Mouse (Mus musculus) bone marrow macrophage, adult 2 months (primary cell): Measurements from ENCODE around the gene Olfr474. TPM values are rescaled to one million over a fixed set of nuclear protein-coding genes. Genes with fewer than 3 reads are reported as not detected.
"Not testable (repeated sequence)": the region's sequence is repeated elsewhere in the genome, so short reads cannot be mapped to it uniquely, and the experiment has no call there.

Source experiments
- H3K27ac ChIP-seq: 2 replicates; pipeline ENCODE4 v1.5.1; 2012; ENCODE audit warnings: low read depth, low read length; ENCODE audit not compliant: insufficient read depth
- H3K4me1 ChIP-seq: 2 replicates; pipeline ENCODE4 v1.6.1; 2012; ENCODE audit warnings: low read length; ENCODE audit not compliant: control insufficient read depth, insufficient read depth
- H3K4me3 ChIP-seq: 2 replicates; pipeline ENCODE4 v1.5.1; 2012; ENCODE audit warnings: mild to moderate bottlenecking, low read length, moderate library complexity; ENCODE audit not compliant: insufficient read depth
- CTCF ChIP-seq: IDR thresholded peaks from 2 replicates; pipeline ENCODE4 v1.5.1; 2012; ENCODE audit warnings: low read depth, mild to moderate bottlenecking, low read length, moderate library complexity
- POLR2A ChIP-seq: IDR thresholded peaks from 2 replicates; pipeline ENCODE4 v1.6.1; 2012; ENCODE audit warnings: mild to moderate bottlenecking, low read depth, low read length, borderline replicate concordance
- polyA plus RNA-seq: library from polyadenylated mRNA; stranded (reverse); fragments of >200 nt; gene quantifications from 2 replicates; pipeline ENCODE4 v1.2.4, GENCODE M21; 2012; ENCODE audit not compliant: missing spikeins, insufficient read depth, insufficient read length

Olfr474 gene
- not detected in 2 replicates for polyA plus RNA-seq

DNA sequence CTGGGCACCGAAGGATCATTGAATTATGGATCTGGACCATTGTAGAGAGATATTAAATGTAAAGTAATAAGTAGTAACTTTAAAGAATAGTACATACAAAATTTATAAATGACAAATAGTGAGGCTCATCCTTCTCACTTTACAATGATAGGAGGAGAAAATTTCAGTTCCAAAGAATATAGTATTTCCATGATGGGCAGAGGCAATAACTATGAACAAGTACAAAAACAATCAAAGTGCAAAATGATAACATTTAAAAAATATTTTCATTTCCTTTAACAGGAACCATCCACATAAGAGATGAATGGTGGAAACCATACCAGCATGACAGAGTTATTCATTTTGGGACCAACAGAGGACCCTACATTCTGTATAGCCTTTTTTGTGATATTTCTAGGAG lies at the start of gene Olfr474:
Gene Olfr474, plus strand, starts transcription at position 301 of the 400 bp plus-strand sequence.
- no peak within 1 kb of the TSS for H3K4me3 ChIP-seq
- no peaks in the 10 kb centered on the region for H3K4me1 ChIP-seq
- TF ChIP-seq CTCF (no peak), POLR2A (no peak)

DNA sequence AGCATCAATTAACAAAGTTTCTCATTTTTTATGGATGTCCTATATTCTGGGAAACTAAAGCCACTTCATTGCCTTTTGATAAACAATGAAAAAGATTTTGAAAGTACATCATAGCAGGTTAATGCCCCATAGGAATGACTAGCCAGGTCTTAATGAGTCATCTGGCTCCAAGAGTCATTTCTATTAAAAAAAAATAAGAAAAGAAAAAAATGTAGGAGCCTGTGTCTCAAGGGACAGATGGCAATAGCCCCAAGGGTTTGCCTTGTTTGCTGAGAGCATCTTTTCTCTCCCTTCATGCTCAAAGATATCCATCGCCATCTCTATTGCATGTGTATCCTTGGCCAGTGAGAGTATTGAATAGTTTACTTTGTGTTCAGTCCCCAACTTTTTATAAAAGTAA lies 24.3 kb upstream of the Olfr474 start, which contains the start of gene Olfr473:
Gene Olfr473, plus strand, starts transcription at position 301 of the 400 bp plus-strand sequence.
- Histone ChIP-seq H3K4me1 (no peaks in the 10 kb centered on the region), H3K4me3 (no peak within 1 kb of the TSS), H3K27ac (no peak within 1 kb of the TSS)
- no peak for TF ChIP-seq POLR2A

More for the DNA sequence above, at the start of gene Olfr474:
- no peak within 1 kb of the TSS for H3K27ac ChIP-seq

DNA sequence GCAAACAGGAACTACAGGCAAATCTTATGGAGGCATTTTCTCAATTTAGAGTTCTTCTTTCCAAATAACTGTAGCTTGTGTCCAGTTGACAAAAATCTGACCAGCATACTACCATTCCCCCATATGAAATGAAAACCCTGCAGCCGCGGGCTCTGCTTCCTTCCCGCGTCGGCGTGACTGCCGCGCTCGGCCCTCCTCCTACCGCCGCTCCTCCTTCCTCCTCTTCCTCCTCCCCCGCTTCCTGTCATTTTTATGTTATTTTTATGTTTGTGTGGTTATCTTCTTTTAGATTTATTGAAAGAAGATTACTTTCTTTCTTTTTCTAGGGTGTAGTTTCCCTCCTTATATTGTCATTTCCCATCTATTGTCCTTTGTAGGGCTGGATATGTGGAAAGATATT lies 1.9 kb upstream of the Olfr474 start:
- H3K27ac ChIP-seq, H3K4me3 ChIP-seq, H3K4me1 ChIP-seq: not testable (repeated sequence)

DNA sequence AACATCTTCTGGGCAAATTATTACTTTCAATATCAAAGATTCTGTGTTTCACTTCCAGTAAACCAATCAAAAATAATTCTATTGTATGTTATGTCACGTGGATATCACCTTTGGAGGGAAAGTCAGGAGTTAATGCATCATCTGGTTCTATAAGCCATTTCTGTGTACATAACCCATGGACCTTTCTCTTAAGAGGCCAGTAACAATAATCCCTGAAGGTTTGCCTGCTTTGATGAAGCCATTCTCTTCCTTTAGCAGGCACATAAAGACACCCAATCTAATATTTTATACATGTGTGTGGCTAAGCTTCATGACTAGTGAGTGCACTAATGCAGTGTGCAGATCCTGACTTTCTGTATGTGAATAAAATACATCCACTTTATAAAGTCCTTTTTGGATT lies 10.1 kb downstream of the Olfr474 start, which contains the start of gene Olfr476:
Gene Olfr476, plus strand, starts transcription at position 301 of the 400 bp plus-strand sequence.
- TF ChIP-seq CTCF (no peak), POLR2A (no peak)
- Histone ChIP-seq H3K4me1 (no peaks in the 10 kb centered on the region), H3K4me3 (no peak within 1 kb of the TSS), H3K27ac (no peak within 1 kb of the TSS)

DNA sequence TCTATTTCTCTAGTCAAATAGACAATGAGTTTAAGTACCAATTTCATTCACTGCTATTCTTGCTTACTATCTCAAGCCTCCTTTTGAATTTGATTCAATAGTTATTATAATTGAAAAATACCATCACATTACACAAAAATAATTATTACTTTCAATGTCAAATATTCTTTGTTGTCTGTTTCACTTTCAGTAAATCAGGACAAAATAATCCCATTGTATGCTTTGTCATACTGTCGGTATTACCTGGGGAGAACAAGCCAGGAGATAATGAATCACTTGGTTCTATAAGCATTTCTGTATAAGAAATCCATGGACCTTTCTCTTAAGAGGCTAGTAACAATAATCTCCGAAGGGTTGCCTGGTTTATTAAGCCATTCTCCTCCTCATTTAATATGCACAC lies 31.9 kb downstream of the Olfr474 start, which contains the start of gene Olfr477:
Gene Olfr477, plus strand, starts transcription at position 301 of the 400 bp plus-strand sequence.
- Histone ChIP-seq H3K27ac (no peak within 1 kb of the TSS), H3K4me1 (no peaks in the 10 kb centered on the region), H3K4me3 (no peak within 1 kb of the TSS)
- TF ChIP-seq POLR2A = no peak
- no peak for TF ChIP-seq CTCF

Other genes with a start within 250 kb of the Olfr474 start
- not detected in 2 replicates for gene Cyb5r2, start 196.6 kb upstream of the Olfr474 start, polyA plus RNA-seq
- not detected in 2 replicates for gene Ovch2, start 153.4 kb upstream of the Olfr474 start, polyA plus RNA-seq
- gene Olfr467, start 142.4 kb upstream of the Olfr474 start, polyA plus RNA-seq = not detected in 2 replicates
- gene Olfr469, start 129.1 kb upstream of the Olfr474 start, polyA plus RNA-seq = not detected in 2 replicates
- not detected in 2 replicates for gene Olfr470, start 107.2 kb upstream of the Olfr474 start, polyA plus RNA-seq
- not detected in 2 replicates for gene Olfr472, start 56.7 kb upstream of the Olfr474 start, polyA plus RNA-seq
- not detected in 2 replicates for gene Olfr473, start 24.2 kb upstream of the Olfr474 start, polyA plus RNA-seq
- gene Olfr476, start 10.2 kb downstream of the Olfr474 start, polyA plus RNA-seq = not detected in 2 replicates
- gene Olfr477, start 32.0 kb downstream of the Olfr474 start, polyA plus RNA-seq = 0.29 TPM in 1 of 2 replicates, not detected in the other
- gene Olfr478, start 79.3 kb downstream of the Olfr474 start, polyA plus RNA-seq = not detected in 2 replicates
- gene Olfr479, start 96.0 kb downstream of the Olfr474 start, polyA plus RNA-seq = not detected in 2 replicates
- gene Olfr480, start 112.7 kb downstream of the Olfr474 start, polyA plus RNA-seq = not detected in 2 replicates
- 0.31 TPM in 1 of 2 replicates, not detected in the other for gene Olfr481, start 125.2 kb downstream of the Olfr474 start, polyA plus RNA-seq
- gene Olfr482, start 142.9 kb downstream of the Olfr474 start, polyA plus RNA-seq = not detected in 2 replicates
- not detected in 2 replicates for gene Olfr483, start 146.2 kb downstream of the Olfr474 start, polyA plus RNA-seq
- gene Olfr484, start 172.8 kb downstream of the Olfr474 start, polyA plus RNA-seq = not detected in 2 replicates
- gene Olfr485, start 205.2 kb downstream of the Olfr474 start, polyA plus RNA-seq = not detected in 2 replicates
- gene Olfr486, start 218.1 kb downstream of the Olfr474 start, polyA plus RNA-seq = not detected in 2 replicates